21 mouse cellular contexts compared by ENCODE assay signal in the genomic region with DNA sequence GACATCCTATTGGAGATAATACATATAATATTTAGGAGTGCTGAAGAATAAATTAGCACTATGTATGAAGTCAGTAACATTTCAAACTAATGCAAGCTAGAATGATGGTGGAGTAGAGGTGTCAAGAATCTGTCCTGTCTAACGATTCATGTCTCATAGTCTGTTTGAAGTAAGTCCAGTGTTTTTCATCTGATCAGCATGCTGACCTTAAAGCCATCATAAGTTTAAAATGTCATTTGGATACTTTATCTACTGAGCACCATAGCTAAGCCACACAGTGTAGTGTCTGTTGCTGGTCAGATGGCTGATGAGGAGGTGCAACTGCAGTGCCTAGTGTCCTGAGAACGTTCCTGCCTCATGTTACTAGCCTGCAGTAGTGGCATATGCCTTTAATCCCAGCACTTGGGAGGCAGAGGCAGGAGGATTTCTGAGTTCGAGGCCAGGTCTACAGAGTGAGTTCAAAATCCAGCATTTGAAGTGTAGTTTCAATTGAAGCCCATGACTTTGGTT. TPM values are rescaled to one million over a fixed set of nuclear protein-coding genes. Genes with fewer than 3 reads are reported as not detected.
DNase-seq lines count a peak whose midpoint lies in the region; ATAC-seq and TF ChIP-seq lines count a peak whose summit lies in the region.
"Had no signal": no experiment of that assay in that cellular context is flagged by ENCODE, and none has a peak within 500 bp of the region (broad histone marks: within the 10 kb centered on the region; RNA-seq: fewer than 3 reads in every experiment).

No protein-coding gene starts in this region.

- no peaks in the 10 kb centered on the region for H3K36me3 ChIP-seq in kidney, embryonic 15.5 days
- H3K36me3 ChIP-seq in spleen, adult 2 months (ENCODE audit: control insufficient read depth, insufficient read depth, low read length): no peaks in the 10 kb centered on the region
- no peaks in the 10 kb centered on the region for H3K36me3 ChIP-seq in macrophage (ENCODE audit: inconsistent target)
- no peaks in the 10 kb centered on the region for H3K36me3 ChIP-seq in stomach, postnatal 0 days (ENCODE audit: control insufficient read depth, insufficient read depth, low read length)
- H3K36me3 ChIP-seq: embryonic facial prominence, embryonic 10.5 days; forebrain, embryonic 15.5 days; G1E; heart, embryonic 10.5 days; limb, embryonic 10.5 days; liver, embryonic 13.5 days had no signal

- H3K4me1 ChIP-seq in kidney, embryonic 15.5 days: peaks cover 29% of the 10 kb centered on the region
- H3K4me1 ChIP-seq in spleen, adult 2 months (ENCODE audit: control insufficient read depth, insufficient read depth, insufficient read length): peaks cover 10% of the 10 kb centered on the region
- H3K4me1 ChIP-seq in stomach, postnatal 0 days (replicated peaks; ENCODE audit: control insufficient read depth, insufficient read depth): no peaks in the 10 kb centered on the region
- H3K4me1 ChIP-seq: embryonic facial prominence, embryonic 10.5 days; forebrain, embryonic 15.5 days; limb, embryonic 10.5 days had no signal

- no peak overlapping the region for H3K4me3 ChIP-seq in kidney, embryonic 15.5 days (replicated peaks)
- no peak overlapping the region for H3K4me3 ChIP-seq in spleen, adult 2 months (ENCODE audit: extremely low read depth, insufficient read depth, insufficient read length)
- no peak overlapping the region for H3K4me3 ChIP-seq in macrophage (ENCODE audit: inconsistent target)
- no peak overlapping the region for H3K4me3 ChIP-seq in stomach, postnatal 0 days (ENCODE audit: low read depth, low read length)
- H3K4me3 ChIP-seq: embryonic facial prominence, embryonic 10.5 days; forebrain, embryonic 15.5 days; heart, embryonic 10.5 days; layer of hippocampus, adult 2 months; limb, embryonic 10.5 days; liver, embryonic 13.5 days had no signal

- 85% methylated on average over 3 of the region's 3 CpGs for WGBS in kidney, embryonic 15.5 days
- WGBS in spleen, adult 2 months: 85% methylated on average over 3 of the region's 3 CpGs
- WGBS in macrophage (ENCODE audit: missing documents): 90% methylated on average over 3 of the region's 3 CpGs
- WGBS in stomach, postnatal 0 days: 78% methylated on average over 3 of the region's 3 CpGs

- no peak for DNase-seq in kidney, adult 9 months
- no peak for DNase-seq in spleen, adult 2 months (ENCODE audit: low read depth in 1 of 2, low spot score in 2 of 2)
- DNase-seq in spleen, adult 12 weeks (ENCODE audit: low spot score): no peak
- no peak for DNase-seq in stomach, postnatal 0 days (ENCODE audit: low spot score)
- DNase-seq in embryo, embryonic 10.5 days (ENCODE audit: low spot score): no peak
- DNase-seq: cerebellum, adult 11-12 months; cerebellum, postnatal 25 days; liver, embryonic 13.5 days; midbrain, embryonic 14.5 days; right cerebral cortex, postnatal 4 days; thymus, postnatal 36 days had no signal

- TF ChIP-seq EP300 in stomach, postnatal 0 days (optimal IDR thresholded peaks at IDR 0.05): no peak

- no peak for ATAC-seq in kidney, embryonic 15.5 days (replicated peaks; ENCODE audit: low FRiP score)
- no peak for ATAC-seq in stomach, postnatal 0 days (ENCODE audit: low FRiP score, low TSS enrichment)
- ATAC-seq: forebrain, embryonic 15.5 days; hindbrain, postnatal 0 days had no signal

- no peaks in the 10 kb centered on the region for H3K79me2 ChIP-seq in macrophage (ENCODE audit: inconsistent target)

- H3K27ac ChIP-seq in kidney, embryonic 15.5 days: 0 out of 2 replicates have a peak overlapping the region, but pooled peaks have one; percentile 23
- peak overlapping the region; percentile 5; the same call in 1 of the 2 replicates for H3K27ac ChIP-seq in spleen, adult 2 months (ENCODE audit: insufficient read depth, low read length)
- peak overlapping the region; percentile 98 for H3K27ac ChIP-seq in macrophage
- peak overlapping the region; percentile 41 for H3K27ac ChIP-seq in stomach, postnatal 0 days (replicated peaks)
- H3K27ac ChIP-seq: embryonic facial prominence, embryonic 10.5 days; forebrain, embryonic 15.5 days; heart, embryonic 10.5 days; hindbrain, postnatal 0 days; layer of hippocampus, adult 2 months; limb, embryonic 10.5 days; liver, embryonic 13.5 days had no signal

- TF ChIP-seq CTCF in spleen, adult 2 months (IDR thresholded peaks at IDR 0.05; ENCODE audit: extremely low read depth, insufficient read depth, insufficient read length, insufficient replicate concordance): no peak
- TF ChIP-seq CTCF in stomach, postnatal 0 days (IDR thresholded peaks at IDR 0.05; ENCODE audit: low read depth): no peak

- no peak overlapping the region for H3K9ac ChIP-seq in kidney, embryonic 15.5 days
- H3K9ac ChIP-seq in stomach, postnatal 0 days (ENCODE audit: low read length): no peak overlapping the region
- H3K9ac ChIP-seq: forebrain, embryonic 15.5 days; liver, embryonic 13.5 days had no signal

- H3K4me2 ChIP-seq in kidney, embryonic 15.5 days: no peak overlapping the region
- no peak overlapping the region for H3K4me2 ChIP-seq in stomach, postnatal 0 days (replicated peaks; ENCODE audit: low read depth)
- H3K4me2 ChIP-seq: forebrain, embryonic 15.5 days; liver, embryonic 13.5 days had no signal

- no peak for TF ChIP-seq POLR2A in spleen, adult 2 months (IDR thresholded peaks at IDR 0.05; ENCODE audit: low read depth, low read length)

- no peaks in the 10 kb centered on the region for H3K9me3 ChIP-seq in kidney, embryonic 15.5 days (replicated peaks)
- H3K9me3 ChIP-seq in stomach, postnatal 0 days (ENCODE audit: control insufficient read depth, low read length): no peaks in the 10 kb centered on the region
- H3K9me3 ChIP-seq: embryonic facial prominence, embryonic 10.5 days; forebrain, embryonic 15.5 days; heart, embryonic 10.5 days; limb, embryonic 10.5 days; liver, embryonic 13.5 days had no signal

- H3K27me3 ChIP-seq in kidney, embryonic 15.5 days: no peaks in the 10 kb centered on the region
- no peaks in the 10 kb centered on the region for H3K27me3 ChIP-seq in spleen, adult 2 months (ENCODE audit: control insufficient read depth, insufficient read depth, low read length)
- no peaks in the 10 kb centered on the region for H3K27me3 ChIP-seq in stomach, postnatal 0 days (ENCODE audit: control insufficient read depth, insufficient read depth, low read length)
- H3K27me3 ChIP-seq: forebrain, embryonic 15.5 days; liver, embryonic 13.5 days had no signal

RNA-seq across cellular contexts. Expression of a gene that starts 36.4 kb away (rescaled TPM):
- 0.51 and 1.1 TPM in 2 replicates for polyA plus RNA-seq in kidney, embryonic 15.5 days (2015; fragmentation: Nextera tagmentation; extraction: Ambion mirVana)
- 47.0 and 47.4 TPM in 2 replicates for polyA plus RNA-seq in spleen, adult 2 months (2012; rRNA removed)
- 1,000 to 10,000 TPM in 14 of 26 experiments, 100 to 1,000 TPM in 12; 684 to 1,927 (median 1,016) TPM for total RNA-seq in macrophage (2018; cell fraction: chromatin; rRNA removed)
- total RNA-seq in macrophage (2018; cell fraction: cytosol; rRNA removed): 100 to 1,000 TPM; 130 to 310 (median 205) TPM
- 1,000 to 10,000 TPM in 24 of 26 experiments, 100 to 1,000 TPM in 2; 867 to 2,363 (median 1,262) TPM for total RNA-seq in macrophage (2018; cell fraction: nucleus; rRNA removed)
- 120 to 201 TPM (median 122 TPM) in 3 replicates for polyA plus RNA-seq in macrophage (2018)
- 0.42 and 0.87 TPM in 2 replicates for polyA plus RNA-seq in stomach, postnatal 0 days (2015; fragmentation: Nextera tagmentation; extraction: Ambion mirVana)
- total RNA-seq: G1E had no signal
- polyA plus RNA-seq: embryonic facial prominence, embryonic 10.5 days; G1E; heart, embryonic 10.5 days; hindbrain, postnatal 0 days; limb, embryonic 10.5 days had no signal

RNA-seq across cellular contexts. Expression of a gene that starts 58.5 kb away (rescaled TPM):
- polyA plus RNA-seq in kidney, embryonic 15.5 days (2015; fragmentation: Nextera tagmentation; extraction: Ambion mirVana): not detected in 2 replicates
- 4.4 and 5.0 TPM in 2 replicates for polyA plus RNA-seq in spleen, adult 2 months (2012; rRNA removed)
- 100 to 1,000 TPM in 2 of 26 experiments, 10 to 100 TPM in 21, 1 to 10 TPM in 3; 1.2 to 161 (median 29.2) TPM for total RNA-seq in macrophage (2018; cell fraction: chromatin; rRNA removed)
- 100 to 1,000 TPM in 7 of 26 experiments, 10 to 100 TPM in 15, 1 to 10 TPM in 4; 2.5 to 178 (median 41.6) TPM for total RNA-seq in macrophage (2018; cell fraction: cytosol; rRNA removed)
- total RNA-seq in macrophage (2018; cell fraction: nucleus; rRNA removed): 100 to 1,000 TPM in 11 of 26 experiments, 10 to 100 TPM in 13, 1 to 10 TPM in 2; 3.7 to 210 (median 74.5) TPM
- 2.4 to 12.8 TPM (median 4.1 TPM) in 3 replicates for polyA plus RNA-seq in macrophage (2018)
- polyA plus RNA-seq in stomach, postnatal 0 days (2015; fragmentation: Nextera tagmentation; extraction: Ambion mirVana): 0.15 and 0.18 TPM in 2 replicates
- total RNA-seq: G1E; hindbrain, postnatal 0 days; layer of hippocampus, adult 2 months; left cerebral cortex, adult 18-20 months had no signal
- polyA plus RNA-seq: embryonic facial prominence, embryonic 10.5 days; forebrain, embryonic 15.5 days; G1E; hindbrain, postnatal 0 days had no signal

Comparison
In these comparisons a context has a peak if more than half of its experiments do, and no peak if none do; other contexts are left out.
1. H3K27ac ChIP-seq: peak in every context shown above with its lines; median percentile 98 in macrophage; 41 in stomach, postnatal 0 days; 23 in kidney, embryonic 15.5 days; 5 in spleen, adult 2 months.
2. RNA of a gene that starts 36.4 kb away (polyA plus RNA-seq): 120 to 201 TPM in macrophage and 47.0 to 47.4 TPM in spleen, adult 2 months; 0.51 to 1.1 TPM in kidney, embryonic 15.5 days and 0.42 to 0.87 TPM in stomach, postnatal 0 days; every median in the first group is over 10 times any median in the second.